Mouse (Mus musculus) stomach, embryonic 14.5 days (tissue): Measurements from ENCODE around the gene Rfwd3. TPM values are rescaled to one million over a fixed set of nuclear protein-coding genes. Genes with fewer than 3 reads are reported as not detected.
"Not testable (repeated sequence)": the region's sequence is repeated elsewhere in the genome, so short reads cannot be mapped to it uniquely, and the experiment has no call there.

Source experiments
- ATAC-seq: fragments of 200-750 bp; cut with Nextera tagmentation; 2 replicates; pipeline ENCODE4 v1.8.0; 2017; ENCODE audit warnings: low read depth, moderate TSS enrichment; ENCODE audit not compliant: insufficient number of reproducible peaks, insufficient read depth, low FRiP score
- H3K27ac ChIP-seq: fragments of 300-500 bp; sonication (generic); 2 replicates; pipeline ENCODE4 v1.5.1; 2014; ENCODE audit warnings: mild to moderate bottlenecking, low read length, moderate library complexity, mixed read lengths
- H3K27me3 ChIP-seq: fragments of 300-500 bp; sonication (generic); 2 replicates; pipeline ENCODE4 v1.6.1; 2014; ENCODE audit warnings: low read length, control low read depth, mixed read lengths; ENCODE audit not compliant: control insufficient read depth, insufficient read depth
- H3K36me3 ChIP-seq: fragments of 300-500 bp; sonication (generic); 2 replicates; pipeline ENCODE4 v1.6.1; 2014; ENCODE audit warnings: mild to moderate bottlenecking, control low read depth, low read length, moderate library complexity, mixed read lengths; ENCODE audit not compliant: control insufficient read depth, insufficient read depth
- H3K4me1 ChIP-seq: fragments of 300-500 bp; sonication (generic); 2 replicates; pipeline ENCODE4 v1.6.1; 2014; ENCODE audit warnings: low read length, control low read depth, mixed read lengths; ENCODE audit not compliant: control insufficient read depth, insufficient read depth
- H3K4me2 ChIP-seq: fragments of 300-500 bp; sonication (generic); replicated peaks from 2 replicates; pipeline ENCODE4 v1.6.1; 2014; ENCODE audit warnings: low read depth, low read length, control low read depth
- H3K4me3 ChIP-seq: fragments of 300-500 bp; sonication (generic); 2 replicates; pipeline ENCODE4 v1.5.1; 2014; ENCODE audit warnings: low read depth, low read length, control low read depth
- H3K9ac ChIP-seq: fragments of 300-500 bp; sonication (generic); replicated peaks from 2 replicates; pipeline ENCODE4 v1.6.1; 2014; ENCODE audit warnings: low read depth, mild to moderate bottlenecking, control low read depth, low read length, moderate library complexity, mixed read lengths
- H3K9me3 ChIP-seq: fragments of 300-500 bp; sonication (generic); 2 replicates; pipeline ENCODE4 v1.6.1; 2016; ENCODE audit warnings: low read depth, low read length, control low read depth; ENCODE audit not compliant: control insufficient read depth
- WGBS: fragments of 180-500 bp; shearing (Covaris S2); extraction: QIAGEN DNeasy Blood & Tissue Kit; methylation state at CpG from one replicate; pipeline ENCODE4 v1.1.7; 2014; 5-methylcytosine and 5-hydroxymethylcytosine counted together
- polyA plus RNA-seq: library from polyadenylated mRNA; unstranded; fragments of >200 nt; fragmentation: Nextera tagmentation; extraction: Ambion mirVana; gene quantifications from 2 replicates; pipeline ENCODE4 v1.2.1, GENCODE M21; 2014

The Rfwd3 gene
- polyA plus RNA-seq, 1 experiment from 2014 or later = 54.7 TPM

DNA sequence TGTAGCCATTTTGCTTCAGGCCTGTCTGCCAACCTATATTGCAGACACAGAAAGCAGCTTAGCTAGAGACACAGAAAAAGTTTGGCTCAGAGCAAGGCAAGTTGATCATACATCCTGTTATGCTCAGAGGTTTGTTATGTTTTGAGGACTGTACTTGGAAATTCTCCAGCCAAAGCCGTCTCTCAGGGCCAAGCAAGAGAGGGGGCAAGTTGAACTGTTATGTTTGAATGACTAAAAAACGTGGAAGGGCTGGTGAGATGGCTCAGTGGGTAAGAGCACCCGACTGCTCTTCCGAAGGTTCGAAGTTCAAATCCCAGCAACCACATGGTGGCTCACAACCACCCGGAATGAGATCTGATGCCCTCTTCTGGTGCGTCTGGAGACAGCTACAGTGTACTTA is 33.9 kb downstream of the Rfwd3 start:
- H3K4me3 ChIP-seq, H3K36me3 ChIP-seq, H3K27me3 ChIP-seq, ATAC-seq, H3K9ac ChIP-seq, H3K4me1 ChIP-seq, H3K9me3 ChIP-seq, H3K4me2 ChIP-seq, H3K27ac ChIP-seq: not testable (repeated sequence)
- WGBS = 75% methylated on average over 7 of the region's 7 CpGs

DNA sequence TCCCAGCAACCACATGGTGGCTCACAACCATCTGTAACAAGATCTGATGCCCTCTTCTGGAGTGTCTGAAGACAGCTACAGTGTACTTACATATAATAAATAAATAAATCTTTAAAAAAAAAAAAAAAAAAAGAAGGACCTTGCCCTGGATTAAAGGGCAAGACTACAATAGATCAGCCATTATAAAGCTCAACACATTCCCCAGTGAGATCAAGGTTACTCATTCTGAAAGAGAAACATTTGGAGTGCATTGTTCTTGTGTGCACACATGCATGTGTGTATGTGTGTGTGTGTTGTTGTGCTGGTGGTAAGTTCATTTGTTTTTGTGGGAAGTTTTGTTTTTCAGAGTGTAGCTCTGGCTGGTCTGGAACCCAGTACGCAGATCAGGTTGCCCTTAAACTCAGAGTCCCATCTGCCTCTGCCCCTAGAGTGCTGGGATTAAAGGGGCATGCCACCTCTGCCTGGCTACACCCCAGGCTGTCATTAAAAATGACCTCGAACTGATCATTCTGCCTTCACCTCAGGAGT is 35.3 kb downstream of the Rfwd3 start:
- WGBS = 79% methylated on average over 2 of the region's 2 CpGs
- Histone ChIP-seq H3K4me1 (no peaks in the 10 kb centered on the region), H3K4me3 (no peak overlapping the region), H3K27me3 (no peaks in the 10 kb centered on the region), H3K9me3 (no peaks in the 10 kb centered on the region), H3K36me3 (no peaks in the 10 kb centered on the region), H3K4me2 (no peak overlapping the region), H3K27ac (no peak overlapping the region), H3K9ac (no peak overlapping the region)
- no peak for ATAC-seq

DNA sequence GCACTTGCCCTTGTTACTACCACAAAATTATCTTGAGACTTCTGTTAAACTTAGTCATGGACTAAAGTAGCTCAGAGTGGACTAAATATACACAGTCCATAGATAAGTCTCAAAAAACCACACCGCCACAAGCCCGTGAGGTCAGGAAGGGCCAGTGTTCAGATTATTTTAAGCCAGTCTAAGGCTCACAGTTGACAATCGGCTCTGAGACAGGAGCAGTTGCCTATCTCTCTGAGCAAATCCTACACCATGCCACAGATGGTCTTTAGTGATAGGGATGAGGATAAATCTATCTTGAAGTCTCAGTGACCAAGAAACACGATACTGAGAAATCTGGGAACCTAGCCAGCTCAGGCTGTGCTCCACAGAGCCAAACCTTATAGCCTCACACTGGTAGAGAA is 38.0 kb downstream of the Rfwd3 start:
- Histone ChIP-seq H3K27ac (no peak overlapping the region), H3K9me3 (no peaks in the 10 kb centered on the region), H3K27me3 (no peaks in the 10 kb centered on the region), H3K4me3 (no peak overlapping the region), H3K4me2 (no peak overlapping the region), H3K36me3 (no peaks in the 10 kb centered on the region), H3K4me1 (no peaks in the 10 kb centered on the region), H3K9ac (no peak overlapping the region)
- 68% methylated on average over 4 of the region's 4 CpGs for WGBS
- ATAC-seq = no peak

DNA sequence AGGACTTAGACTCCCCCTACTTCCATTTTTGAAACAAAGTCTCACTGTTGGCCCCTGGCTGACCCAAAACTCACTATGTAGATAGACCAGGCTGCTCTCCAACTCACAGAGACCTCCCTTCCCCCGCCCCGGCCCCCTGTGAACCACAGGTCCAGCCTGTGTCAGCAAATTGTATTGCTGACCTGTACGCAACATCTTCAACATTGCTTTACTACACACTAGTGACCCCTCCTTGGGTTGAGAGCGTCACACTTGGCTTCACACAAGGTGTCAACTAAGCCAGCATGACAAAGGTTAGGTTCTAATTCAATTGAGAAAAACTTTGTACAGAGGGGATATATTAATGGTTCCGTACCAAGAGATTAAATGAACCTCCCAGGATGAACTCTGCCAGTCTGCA is 39.8 kb downstream of the Rfwd3 start:
- Histone ChIP-seq H3K9ac (no peak overlapping the region), H3K4me3 (no peak overlapping the region), H3K27ac (no peak overlapping the region), H3K4me1 (no peaks in the 10 kb centered on the region), H3K27me3 (no peaks in the 10 kb centered on the region), H3K9me3 (no peaks in the 10 kb centered on the region), H3K36me3 (no peaks in the 10 kb centered on the region), H3K4me2 (no peak overlapping the region)
- ATAC-seq = no peak
- WGBS = 95% methylated on average over 5 of the region's 5 CpGs

DNA sequence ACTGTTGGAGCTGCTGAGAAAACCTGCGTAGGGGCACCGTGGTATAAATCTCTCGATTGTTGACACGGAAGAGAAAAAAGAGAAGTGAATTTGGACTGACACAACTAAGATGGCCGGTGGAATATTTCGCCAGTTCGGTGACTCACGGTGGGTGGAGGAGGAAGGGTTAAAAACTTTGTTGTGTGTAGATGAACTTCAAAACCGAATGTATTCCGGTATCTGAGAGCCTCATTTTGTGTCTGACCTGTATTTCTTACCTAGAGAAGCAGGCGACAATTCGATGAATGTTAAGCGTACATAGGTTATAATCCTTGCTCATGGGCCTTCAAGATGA is 40.6 kb downstream of the Rfwd3 start:
- no peaks in the 10 kb centered on the region for H3K4me1 ChIP-seq
- H3K9ac ChIP-seq = peak overlapping the region; percentile 90
- H3K4me3 ChIP-seq = peak overlapping the region; percentile 91
- no peaks in the 10 kb centered on the region for H3K27me3 ChIP-seq
- peak overlapping the region; percentile 99 for H3K27ac ChIP-seq
- 11% methylated on average over 13 of the region's 13 CpGs for WGBS
- H3K36me3 ChIP-seq = no peaks in the 10 kb centered on the region
- peak overlapping the region; percentile 59 for H3K4me2 ChIP-seq
- ATAC-seq = no peak
- no peaks in the 10 kb centered on the region for H3K9me3 ChIP-seq

DNA sequence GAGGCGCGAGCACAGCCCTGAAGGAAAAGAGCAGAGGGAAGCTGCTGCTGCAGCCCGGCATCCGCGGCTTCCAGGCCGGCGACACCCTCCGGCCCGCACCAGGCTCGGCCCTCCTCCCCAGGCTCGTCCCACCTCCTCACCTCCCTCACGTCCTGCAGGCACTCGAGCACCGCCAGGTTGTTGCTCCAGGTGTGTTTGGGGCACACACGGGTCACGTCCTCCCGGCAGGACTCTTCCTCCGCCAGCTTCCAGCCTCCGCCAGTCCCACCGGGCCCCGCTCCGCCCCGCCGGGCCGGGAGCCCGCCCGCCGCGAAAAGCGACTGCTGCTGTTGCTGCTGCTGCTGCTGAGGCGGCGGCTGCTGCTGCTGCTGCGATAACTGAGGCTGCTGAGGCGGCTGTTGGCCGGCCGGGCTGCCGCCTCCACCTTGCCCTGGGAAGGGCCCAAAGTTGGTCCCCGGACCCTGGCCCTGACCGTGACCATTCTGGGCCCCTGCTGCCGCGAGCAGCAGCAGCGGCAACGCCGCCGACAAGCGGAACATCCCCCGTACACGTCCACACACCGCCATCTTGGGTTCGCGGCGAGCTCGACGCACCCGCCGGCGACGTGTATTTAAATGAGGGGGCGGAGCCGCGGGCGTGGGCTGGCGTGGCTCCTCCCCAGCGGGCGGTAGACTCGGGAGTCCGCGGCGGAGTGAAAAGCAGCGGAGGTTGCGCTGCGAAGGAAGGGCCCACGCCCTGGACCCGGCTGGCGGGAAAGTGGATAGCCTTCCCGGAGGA is 41.2 kb downstream of the Rfwd3 start, which contains the start of gene Glg1:
Glg1 (minus strand) TSS at position 586 of the 777 bp plus-strand sequence.
- peak within 1 kb of the TSS; percentile 91 for H3K4me3 ChIP-seq
- H3K4me1 ChIP-seq = no peaks in the 10 kb centered on the region
- H3K4me2 ChIP-seq = peak within 1 kb of the TSS; percentile 59
- H3K9me3 ChIP-seq = no peaks in the 10 kb centered on the region
- H3K27ac ChIP-seq = peak within 1 kb of the TSS; percentile 99
- WGBS = under 1% methylated on average over 76 of the region's 76 CpGs
- peak; percentile 94 for ATAC-seq
- H3K36me3 ChIP-seq = no peaks in the 10 kb centered on the region
- H3K27me3 ChIP-seq = no peaks in the 10 kb centered on the region
- peak within 1 kb of the TSS; percentile 90 for H3K9ac ChIP-seq

DNA sequence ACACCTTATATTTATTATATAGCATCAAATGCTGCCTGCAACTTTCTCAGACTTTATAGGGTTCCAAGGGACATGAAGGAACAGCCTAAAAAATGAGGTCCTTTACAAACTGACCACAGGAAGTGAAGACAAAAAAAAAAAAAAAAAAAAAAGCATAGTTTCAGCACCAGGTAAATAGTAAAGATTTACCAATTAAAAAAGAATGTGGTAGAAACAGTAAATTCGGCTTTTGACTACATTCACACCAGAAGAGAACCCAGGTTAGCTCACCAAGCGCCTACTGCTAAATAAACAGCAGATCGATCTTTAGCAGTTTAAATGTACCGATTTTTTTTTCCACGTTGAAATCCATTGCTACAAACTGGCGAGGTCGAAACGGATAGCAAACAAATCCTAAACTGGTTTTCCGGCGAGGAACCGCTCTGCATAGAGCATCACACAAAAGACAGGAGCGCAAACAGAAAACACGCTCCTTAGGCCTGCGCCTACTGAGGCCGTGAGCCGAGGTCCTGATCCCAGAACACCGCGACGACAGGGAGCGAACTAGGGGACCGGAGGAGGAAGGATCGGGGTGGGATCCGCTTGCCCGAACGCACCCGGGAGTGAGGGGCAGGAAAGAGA is 41.9 kb downstream of the Rfwd3 start:
- no peaks in the 10 kb centered on the region for H3K36me3 ChIP-seq
- H3K4me3 ChIP-seq = peak overlapping the region; percentile 91
- H3K9me3 ChIP-seq = no peaks in the 10 kb centered on the region
- H3K27ac ChIP-seq = peak overlapping the region; percentile 99
- no peaks in the 10 kb centered on the region for H3K4me1 ChIP-seq
- peak; percentile 53 for ATAC-seq
- H3K9ac ChIP-seq = peak overlapping the region; percentile 90
- WGBS = under 1% methylated on average over 26 of the region's 26 CpGs
- H3K4me2 ChIP-seq = peak overlapping the region; percentile 59
- H3K27me3 ChIP-seq = no peaks in the 10 kb centered on the region

DNA sequence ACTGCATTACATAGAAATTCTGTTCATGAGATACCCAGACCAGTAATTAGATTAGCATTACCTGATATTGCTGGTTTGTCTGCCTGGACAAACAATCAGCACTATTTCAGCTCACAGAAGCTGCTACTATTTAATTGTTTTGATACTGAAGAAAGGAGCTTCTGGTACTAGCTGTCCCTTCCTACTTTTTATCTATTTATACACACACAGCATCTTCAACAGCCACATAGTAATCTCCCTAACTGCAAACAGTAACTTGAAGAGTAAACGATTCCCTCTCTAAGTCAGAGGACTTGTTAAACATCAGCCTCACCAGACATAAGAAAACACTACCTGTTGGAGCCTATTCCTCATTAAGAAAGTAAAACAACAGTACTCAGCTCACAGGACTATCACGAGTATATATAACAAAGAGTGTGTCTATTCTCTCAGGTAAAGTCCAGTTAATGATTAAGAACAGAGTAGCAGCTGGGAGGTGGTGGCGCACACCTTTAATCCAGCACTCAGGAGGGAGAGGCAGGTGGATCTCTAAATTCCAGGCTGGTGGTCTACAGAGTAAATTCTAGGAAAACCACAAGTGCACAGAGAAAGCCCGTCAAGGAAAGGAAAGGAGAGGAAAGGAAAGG is 47.4 kb downstream of the Rfwd3 start:
- no peak overlapping the region for H3K27ac ChIP-seq
- no peak overlapping the region for H3K9ac ChIP-seq
- WGBS = 64% methylated on average over 4 of the region's 4 CpGs
- ATAC-seq = no peak
- H3K4me2 ChIP-seq = no peak overlapping the region
- H3K9me3 ChIP-seq = no peaks in the 10 kb centered on the region
- no peak overlapping the region for H3K4me3 ChIP-seq
- no peaks in the 10 kb centered on the region for H3K4me1 ChIP-seq
- no peaks in the 10 kb centered on the region for H3K27me3 ChIP-seq
- H3K36me3 ChIP-seq = no peaks in the 10 kb centered on the region
